Comparison of ENCODE assay signal across 8 mouse cellular contexts in the genomic region with DNA sequence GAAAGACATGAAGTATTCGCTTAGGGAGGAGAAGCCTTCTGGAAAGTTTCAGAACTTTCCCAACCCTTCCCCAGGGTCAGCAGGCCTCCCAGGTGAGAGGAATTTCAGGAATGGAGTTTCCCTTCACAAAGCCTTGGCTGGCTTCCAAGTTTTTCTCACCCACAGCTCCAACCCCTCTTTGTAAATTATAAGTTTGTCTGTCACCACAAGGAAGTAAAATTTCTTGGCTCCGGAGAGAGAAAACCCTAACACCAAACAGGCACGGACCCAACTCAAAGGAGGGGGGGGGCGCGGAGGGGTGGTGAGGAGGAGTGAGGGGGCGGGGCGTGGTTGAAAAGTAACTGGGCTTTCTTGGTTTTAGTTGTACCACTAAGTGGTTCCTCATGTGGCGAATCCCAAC. TPM values are rescaled to one million over a fixed set of nuclear protein-coding genes. Genes with fewer than 3 reads are reported as not detected.
DNase-seq lines count a peak whose midpoint lies in the region; ATAC-seq and TF ChIP-seq lines count a peak whose summit lies in the region.

No protein-coding gene starts in this region.

- no peaks in the 10 kb centered on the region for H3K9me3 ChIP-seq in heart, embryonic 12.5 days (replicated peaks)
- no peaks in the 10 kb centered on the region for H3K9me3 ChIP-seq in kidney, embryonic 14.5 days (ENCODE audit: control insufficient read depth, low read length)
- H3K9me3 ChIP-seq in stomach, embryonic 16.5 days (replicated peaks; ENCODE audit: control insufficient read depth, low read length), result no peaks in the 10 kb centered on the region

- no peak for TF ChIP-seq POLR2A in thymus, adult 2 months (IDR thresholded peaks at IDR 0.05; ENCODE audit: control insufficient read depth, extremely low read depth, insufficient read depth, low read length, poor library complexity)

- peak overlapping the region; percentile 71; the same call in 1 of the 2 replicates for H3K9ac ChIP-seq in heart, embryonic 12.5 days
- H3K9ac ChIP-seq in kidney, embryonic 14.5 days (ENCODE audit: low read depth, low read length), result peak overlapping the region; percentile 58; the same call in 1 of the 2 replicates
- peak overlapping the region; percentile 77; the same call in 1 of the 2 replicates for H3K9ac ChIP-seq in stomach, embryonic 16.5 days (ENCODE audit: low read length)

- peak; percentile 54 for ATAC-seq in heart, embryonic 12.5 days (ENCODE audit: insufficient number of reproducible peaks, low FRiP score)
- ATAC-seq in kidney, embryonic 14.5 days (ENCODE audit: low FRiP score, low TSS enrichment), result peak; percentile 65
- ATAC-seq in stomach, embryonic 16.5 days (ENCODE audit: insufficient read depth, low FRiP score), result peak; percentile 54

- no peak for TF ChIP-seq CTCF in thymus, adult 2 months (IDR thresholded peaks at IDR 0.05; ENCODE audit: borderline replicate concordance, control insufficient read depth, extremely low read depth, insufficient read depth, low read length, poor library complexity)

- peak; percentile 12 for DNase-seq in thymus, adult 2 months
- no peak for DNase-seq in thymus, postnatal 10 days (ENCODE audit: low spot score in 2 of 2)
- peak; percentile 53 for DNase-seq in embryo, embryonic 11 days
- peak; percentile 45 for DNase-seq in lung, postnatal 10 days
- no peak for DNase-seq in frontal cortex, postnatal 10 days (ENCODE audit: low spot score in 2 of 2)

- no peaks in the 10 kb centered on the region for H3K27me3 ChIP-seq in thymus, adult 2 months (ENCODE audit: control insufficient read depth, insufficient read depth, low read length)
- no peaks in the 10 kb centered on the region for H3K27me3 ChIP-seq in heart, embryonic 12.5 days (replicated peaks)
- H3K27me3 ChIP-seq in kidney, embryonic 14.5 days (ENCODE audit: control insufficient read depth, insufficient read depth, low read length), result no peaks in the 10 kb centered on the region
- H3K27me3 ChIP-seq in stomach, embryonic 16.5 days (ENCODE audit: control insufficient read depth, insufficient read depth, low read length), result no peaks in the 10 kb centered on the region

- H3K4me3 ChIP-seq in thymus, adult 2 months (ENCODE audit: control insufficient read depth, insufficient read depth, low read length), result no peak overlapping the region
- peak overlapping the region; percentile 73 for H3K4me3 ChIP-seq in heart, embryonic 12.5 days
- H3K4me3 ChIP-seq in kidney, embryonic 14.5 days (ENCODE audit: low read length), result peak overlapping the region; percentile 64
- H3K4me3 ChIP-seq in stomach, embryonic 16.5 days (replicated peaks; ENCODE audit: low read length), result peak overlapping the region; percentile 65

- no peak overlapping the region for H3K27ac ChIP-seq in thymus, adult 2 months (ENCODE audit: control insufficient read depth, insufficient read depth, low read length)
- no peak overlapping the region for H3K27ac ChIP-seq in heart, embryonic 12.5 days (ENCODE audit: poor library complexity, severe bottlenecking)
- no peak overlapping the region; the same call in 1 of the 2 replicates for H3K27ac ChIP-seq in kidney, embryonic 14.5 days (ENCODE audit: low read depth, low read length)
- peak overlapping the region; percentile 42 for H3K27ac ChIP-seq in stomach, embryonic 16.5 days (ENCODE audit: low read length)

- WGBS in thymus, adult 2 months, result 10% methylated on average over 8 of the region's 8 CpGs
- WGBS in heart, embryonic 12.5 days, result 4% methylated on average over 8 of the region's 8 CpGs
- 10% methylated on average over 8 of the region's 8 CpGs for WGBS in kidney, embryonic 14.5 days
- 2% methylated on average over 8 of the region's 8 CpGs for WGBS in stomach, embryonic 16.5 days

- H3K36me3 ChIP-seq in thymus, adult 2 months (ENCODE audit: control insufficient read depth, insufficient read depth, low read length), result no peaks in the 10 kb centered on the region
- H3K36me3 ChIP-seq in heart, embryonic 12.5 days, result no peaks in the 10 kb centered on the region
- no peaks in the 10 kb centered on the region for H3K36me3 ChIP-seq in kidney, embryonic 14.5 days (ENCODE audit: control insufficient read depth, insufficient read depth, low read length)
- no peaks in the 10 kb centered on the region for H3K36me3 ChIP-seq in stomach, embryonic 16.5 days (ENCODE audit: control insufficient read depth, insufficient read depth, low read length)

- H3K4me2 ChIP-seq in heart, embryonic 12.5 days, result peak overlapping the region; percentile 91
- H3K4me2 ChIP-seq in kidney, embryonic 14.5 days (replicated peaks; ENCODE audit: low read depth, low read length), result peak overlapping the region; percentile 95
- peak overlapping the region; percentile 78 for H3K4me2 ChIP-seq in stomach, embryonic 16.5 days (ENCODE audit: low read depth, low read length)

- H3K4me1 ChIP-seq in thymus, adult 2 months (replicated peaks; ENCODE audit: control insufficient read depth, insufficient read depth, low read length), result peaks cover 3% of the 10 kb centered on the region; the same call in 1 of the 2 replicates
- no peaks in the 10 kb centered on the region for H3K4me1 ChIP-seq in heart, embryonic 12.5 days (replicated peaks)
- H3K4me1 ChIP-seq in kidney, embryonic 14.5 days (ENCODE audit: control insufficient read depth, insufficient read depth, low read length), result no peaks in the 10 kb centered on the region
- peaks cover 10% of the 10 kb centered on the region for H3K4me1 ChIP-seq in stomach, embryonic 16.5 days (ENCODE audit: control insufficient read depth, insufficient read depth, low read length)

RNA-seq across cellular contexts. Expression of a gene that starts 1.0 kb away (rescaled TPM):
- 13.7 and 14.2 TPM in 2 replicates for polyA plus RNA-seq in thymus, adult 2 months (2012; rRNA removed)
- 11.0 and 11.6 TPM in 2 replicates for polyA plus RNA-seq in heart, embryonic 12.5 days (2016; fragmentation: Nextera tagmentation; extraction: Ambion mirVana)
- polyA plus RNA-seq in kidney, embryonic 14.5 days (2014; fragmentation: Nextera tagmentation; extraction: Ambion mirVana), result 13.5 and 15.7 TPM in 2 replicates
- 27.8 and 30.5 TPM in 2 replicates for polyA plus RNA-seq in stomach, embryonic 16.5 days (2015; fragmentation: Nextera tagmentation; extraction: Ambion mirVana)

Comparison
In these comparisons a context has a peak if more than half of its experiments do, and no peak if none do; other contexts are left out.
1. DNase-seq: peak in thymus, adult 2 months (single experiment), embryo, embryonic 11 days (single experiment) and lung, postnatal 10 days (single experiment); none in thymus, postnatal 10 days (0 of 2) and frontal cortex, postnatal 10 days (0 of 2).
2. Peak in every context shown above with its lines, with median percentiles within 50 percentile points of each other: ATAC-seq, H3K4me2 ChIP-seq and H3K9ac ChIP-seq.